Mouse (Mus musculus): Measurements from ENCODE around the gene Nrros. TPM values are rescaled to one million over a fixed set of nuclear protein-coding genes. Genes with fewer than 3 reads are reported as not detected.

Nrros gene
- polyA plus RNA-seq, 1 experiment from 2014 or later, result 11.1 TPM

GRCm38 (mm10) chr16:32129449-32130189 is 35.8 kb downstream of the Nrros start:
- 79% methylated on average over 20 of the region's 20 CpGs for WGBS
- Histone ChIP-seq H3K4me1 (no peaks in the 10 kb centered on the region), H3K36me3 (no peaks in the 10 kb centered on the region), H3K27ac (no peak overlapping the region), H3K9ac (no peak overlapping the region), H3K27me3 (no peaks in the 10 kb centered on the region), H3K4me2 (replicated peaks) (no peak overlapping the region), H3K4me3 (no peak overlapping the region), H3K9me3 (no peaks in the 10 kb centered on the region)
- ATAC-seq (ENCODE audit: insufficient number of reproducible peaks, insufficient read depth, low FRiP score, low TSS enrichment), result no peak

DNA sequence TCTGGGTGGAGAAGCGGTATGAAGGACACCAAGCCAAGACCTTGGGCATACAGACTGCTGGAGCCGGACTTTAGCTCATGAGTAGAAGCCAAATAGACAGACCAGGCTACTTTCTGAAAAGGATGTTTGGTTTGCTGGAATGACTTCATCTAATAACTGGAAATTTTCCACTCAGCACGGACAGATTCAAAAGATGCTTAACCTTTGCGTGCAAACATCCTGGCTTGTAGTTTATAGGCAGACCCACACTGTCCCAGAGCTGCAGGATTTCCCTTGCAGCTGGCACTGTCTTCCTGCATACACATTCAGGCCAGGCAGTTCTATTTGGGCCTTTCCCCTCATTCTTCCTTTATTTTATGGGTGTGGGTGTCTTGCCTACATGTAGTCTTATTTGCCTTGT is 38.3 kb downstream of the Nrros start:
- Histone ChIP-seq H3K4me1 (no peaks in the 10 kb centered on the region), H3K4me3 (no peak overlapping the region), H3K9me3 (no peaks in the 10 kb centered on the region), H3K36me3 (no peaks in the 10 kb centered on the region), H3K27ac (0 out of 2 replicates have a peak overlapping the region, but pooled peaks have one; percentile 17), H3K4me2 (replicated peaks) (no peak overlapping the region), H3K9ac (no peak overlapping the region), H3K27me3 (no peaks in the 10 kb centered on the region)
- WGBS, result 87% methylated on average over 4 of the region's 4 CpGs
- ATAC-seq (ENCODE audit: insufficient number of reproducible peaks, insufficient read depth, low FRiP score, low TSS enrichment), result no peak

DNA sequence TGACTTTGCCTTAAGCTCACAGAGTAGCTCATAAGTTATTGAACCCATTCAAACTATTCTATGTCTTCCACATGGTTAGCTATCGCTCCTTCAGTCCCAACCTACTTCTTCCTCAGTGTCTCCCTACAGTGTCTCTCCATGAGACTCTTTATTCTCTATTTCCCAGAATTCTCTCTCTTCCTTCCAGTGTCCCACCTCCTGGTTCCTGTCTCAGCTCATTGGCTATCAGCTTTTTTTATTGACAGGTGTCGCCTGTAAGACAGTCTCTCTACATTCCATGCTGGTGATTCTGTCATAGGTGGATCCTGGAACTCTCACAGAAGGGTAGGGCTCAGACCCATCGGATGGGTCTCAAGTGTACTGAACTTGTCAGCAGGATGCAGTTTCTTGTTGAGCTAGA is 40.0 kb downstream of the Nrros start:
- Histone ChIP-seq H3K27ac (no peak overlapping the region), H3K27me3 (no peaks in the 10 kb centered on the region), H3K4me3 (no peak overlapping the region), H3K9me3 (no peaks in the 10 kb centered on the region), H3K4me2 (replicated peaks) (no peak overlapping the region), H3K4me1 (no peaks in the 10 kb centered on the region), H3K36me3 (no peaks in the 10 kb centered on the region), H3K9ac (no peak overlapping the region)
- WGBS, result 93% methylated on average over 3 of the region's 3 CpGs
- no peak for ATAC-seq (ENCODE audit: insufficient number of reproducible peaks, insufficient read depth, low FRiP score, low TSS enrichment)

DNA sequence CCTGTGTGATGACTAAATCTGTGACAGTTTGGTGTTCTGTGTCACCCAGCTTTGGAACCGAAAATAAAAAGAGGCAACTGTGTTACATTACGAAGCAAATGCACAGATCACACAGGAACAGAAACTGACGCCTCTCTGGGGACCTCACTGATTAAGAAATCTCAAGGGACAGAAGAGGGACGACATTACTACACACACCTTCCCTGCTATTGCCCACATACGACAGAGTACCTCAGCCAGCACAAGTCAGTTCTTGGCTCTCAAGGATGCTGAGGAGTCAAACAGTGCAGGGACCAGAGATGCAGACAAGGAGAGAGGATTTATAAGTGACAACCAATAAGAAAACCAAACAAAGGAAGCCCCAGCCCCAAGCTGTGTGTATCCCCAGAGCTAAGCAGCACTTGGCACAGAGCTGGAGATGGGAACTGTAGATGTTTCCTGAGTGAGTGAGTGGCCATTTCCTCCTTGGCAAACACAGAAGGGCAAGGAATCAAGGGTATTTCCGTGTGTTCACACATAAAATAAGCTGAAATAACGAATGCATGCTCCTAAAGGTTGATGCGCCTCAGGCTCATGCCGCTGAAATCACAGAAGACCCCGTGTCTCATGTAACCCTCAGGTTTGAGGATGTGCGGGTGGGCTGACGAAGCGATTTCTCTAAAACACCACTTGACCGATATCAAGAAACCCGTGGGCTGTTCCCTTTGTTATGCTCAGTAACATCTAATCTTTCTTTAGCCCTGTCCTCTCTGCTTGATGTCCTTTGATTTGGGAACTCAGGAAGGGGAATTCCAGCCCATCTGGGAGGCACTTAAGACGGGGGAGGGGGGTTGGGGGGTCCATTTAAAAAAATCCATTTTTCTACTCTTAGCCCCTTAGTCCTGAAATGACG is 40.7 kb downstream of the Nrros start:
- Histone ChIP-seq H3K9me3 (no peaks in the 10 kb centered on the region), H3K27me3 (no peaks in the 10 kb centered on the region), H3K36me3 (no peaks in the 10 kb centered on the region), H3K9ac (no peak overlapping the region), H3K27ac (no peak overlapping the region), H3K4me2 (replicated peaks) (no peak overlapping the region), H3K4me3 (no peak overlapping the region), H3K4me1 (no peaks in the 10 kb centered on the region)
- ATAC-seq (ENCODE audit: insufficient number of reproducible peaks, insufficient read depth, low FRiP score, low TSS enrichment), result no peak
- 65% methylated on average over 17 of the region's 17 CpGs for WGBS

- no peak for ATAC-seq (ENCODE audit: insufficient number of reproducible peaks, insufficient read depth, low FRiP score, low TSS enrichment)
- Histone ChIP-seq H3K9me3 (no peaks in the 10 kb centered on the region), H3K9ac (no peak overlapping the region), H3K36me3 (no peaks in the 10 kb centered on the region), H3K27me3 (no peaks in the 10 kb centered on the region), H3K27ac (no peak overlapping the region), H3K4me3 (no peak overlapping the region), H3K4me2 (replicated peaks) (no peak overlapping the region), H3K4me1 (no peaks in the 10 kb centered on the region)
- 90% methylated on average over 7 of the region's 7 CpGs for WGBS
Observed at GRCm38 (mm10) chr16:32124020-32124419, 41.4 kb downstream of the Nrros start.

DNA sequence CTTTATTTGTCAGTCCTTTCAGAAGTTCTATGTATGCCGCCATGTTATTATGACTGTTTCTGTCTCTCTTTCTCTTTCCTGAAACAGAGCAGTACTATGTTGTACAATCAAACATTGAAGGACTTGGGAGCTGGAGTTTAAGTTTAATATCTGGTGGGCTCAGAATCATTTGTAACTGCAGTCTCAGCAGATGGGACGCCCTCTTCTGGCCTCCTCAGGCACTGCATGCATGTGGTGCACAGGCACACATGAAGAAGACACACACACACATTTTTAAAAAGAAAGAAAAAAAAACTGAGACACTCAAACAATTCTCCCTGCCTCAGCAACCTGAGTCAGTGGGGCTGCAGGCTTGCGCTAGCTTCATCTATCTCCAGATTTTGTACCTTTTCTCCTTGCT is 44.9 kb downstream of the Nrros start:
- Histone ChIP-seq H3K27ac (no peak overlapping the region), H3K9me3 (no peaks in the 10 kb centered on the region), H3K4me3 (no peak overlapping the region), H3K27me3 (no peaks in the 10 kb centered on the region), H3K9ac (no peak overlapping the region), H3K4me2 (replicated peaks) (no peak overlapping the region), H3K36me3 (no peaks in the 10 kb centered on the region), H3K4me1 (no peaks in the 10 kb centered on the region)
- 78% methylated on average over 3 of the region's 3 CpGs for WGBS
- ATAC-seq (ENCODE audit: insufficient number of reproducible peaks, insufficient read depth, low FRiP score, low TSS enrichment), result no peak

DNA sequence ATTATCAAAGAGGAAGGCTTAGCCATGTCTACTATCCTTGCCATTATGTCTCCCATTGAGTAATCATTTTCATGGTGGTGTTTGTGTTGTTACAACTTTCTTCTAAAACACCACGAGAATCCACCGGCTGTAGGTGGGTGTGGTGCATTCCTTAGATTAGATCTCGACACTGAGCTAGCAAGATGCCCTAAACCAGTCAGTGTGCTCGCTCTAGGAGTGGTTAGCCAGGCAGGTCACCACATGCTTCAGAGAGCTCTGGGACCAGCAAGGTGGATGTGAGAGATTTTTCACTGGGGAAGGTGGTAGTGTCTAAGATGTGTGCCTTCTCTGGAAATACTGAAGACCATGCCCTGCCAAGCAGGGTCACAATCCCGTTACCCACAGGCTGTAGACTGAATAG is 49.2 kb downstream of the Nrros start:
- Histone ChIP-seq H3K9ac (no peak overlapping the region), H3K27ac (no peak overlapping the region), H3K4me3 (no peak overlapping the region), H3K4me2 (replicated peaks) (no peak overlapping the region), H3K27me3 (no peaks in the 10 kb centered on the region), H3K36me3 (no peaks in the 10 kb centered on the region), H3K9me3 (no peaks in the 10 kb centered on the region), H3K4me1 (no peaks in the 10 kb centered on the region)
- no peak for ATAC-seq (ENCODE audit: insufficient number of reproducible peaks, insufficient read depth, low FRiP score, low TSS enrichment)
- WGBS, result 62% methylated on average over 5 of the region's 5 CpGs

DNA sequence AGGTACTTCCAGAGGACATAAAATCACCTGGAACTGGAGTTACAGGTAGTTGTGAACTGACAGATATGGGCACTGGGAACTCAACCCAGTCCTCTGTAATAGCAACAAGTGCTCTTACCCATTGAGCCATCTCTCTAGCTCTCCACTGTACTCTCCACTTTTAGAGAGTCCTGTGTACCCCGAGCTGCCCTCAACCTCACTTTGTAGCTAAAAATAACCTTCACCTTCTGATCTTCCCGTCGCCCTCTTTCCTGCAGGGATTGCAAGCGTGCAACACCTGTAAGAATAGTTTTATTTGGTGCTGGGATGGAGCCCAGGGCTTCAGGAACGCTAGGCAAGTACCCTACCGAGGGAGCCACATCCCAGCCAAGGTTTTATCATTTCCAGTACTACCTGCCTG is 49.6 kb downstream of the Nrros start:
- Histone ChIP-seq H3K4me3 (no peak overlapping the region), H3K9ac (no peak overlapping the region), H3K9me3 (no peaks in the 10 kb centered on the region), H3K4me2 (replicated peaks) (no peak overlapping the region), H3K36me3 (no peaks in the 10 kb centered on the region), H3K27me3 (no peaks in the 10 kb centered on the region), H3K27ac (no peak overlapping the region), H3K4me1 (no peaks in the 10 kb centered on the region)
- 62% methylated on average over 6 of the region's 6 CpGs for WGBS
- no peak for ATAC-seq (ENCODE audit: insufficient number of reproducible peaks, insufficient read depth, low FRiP score, low TSS enrichment)

DNA sequence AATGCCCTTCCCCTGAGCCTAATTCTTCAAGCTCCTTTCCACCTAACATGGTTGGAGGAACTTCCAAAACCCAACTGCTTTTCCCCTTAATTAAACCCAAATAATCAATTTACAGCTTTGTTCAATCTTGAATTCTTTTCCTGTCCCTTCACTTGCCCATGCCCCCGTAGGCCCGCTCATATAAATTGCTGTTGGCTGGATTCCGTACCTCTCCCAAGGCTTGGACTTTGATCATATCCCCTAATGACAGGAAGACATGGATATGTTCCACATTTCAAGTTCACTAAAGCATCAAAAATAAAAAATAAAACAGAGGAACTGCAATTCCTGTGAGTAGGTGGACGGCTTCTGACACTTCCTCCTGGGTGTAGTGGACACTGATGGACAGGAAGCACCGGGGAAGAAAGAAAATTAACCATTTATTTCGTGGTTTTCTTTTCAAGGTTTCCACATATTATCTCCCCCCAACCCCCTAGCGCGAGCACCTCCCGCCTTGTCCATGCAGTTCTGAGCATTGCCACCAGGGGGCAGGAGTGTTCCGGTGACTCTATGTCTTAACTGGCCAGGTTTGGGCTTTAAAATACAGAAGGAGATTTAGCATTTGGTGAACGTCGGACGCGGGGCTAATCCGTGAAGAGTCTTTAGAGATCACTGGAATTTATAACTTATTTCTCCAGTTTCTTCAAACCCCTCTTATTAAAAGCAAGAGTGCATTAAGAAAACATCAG is 50.3 kb downstream of the Nrros start:
- Histone ChIP-seq H3K36me3 (peaks cover 5% of the 10 kb centered on the region; the same call in 1 of the 2 replicates), H3K27ac (no peak overlapping the region), H3K4me1 (no peaks in the 10 kb centered on the region), H3K4me2 (replicated peaks) (no peak overlapping the region), H3K9ac (no peak overlapping the region), H3K4me3 (no peak overlapping the region), H3K9me3 (no peaks in the 10 kb centered on the region), H3K27me3 (no peaks in the 10 kb centered on the region)
- ATAC-seq (ENCODE audit: insufficient number of reproducible peaks, insufficient read depth, low FRiP score, low TSS enrichment), result no peak
- 12% methylated on average over 15 of the region's 15 CpGs for WGBS

DNA sequence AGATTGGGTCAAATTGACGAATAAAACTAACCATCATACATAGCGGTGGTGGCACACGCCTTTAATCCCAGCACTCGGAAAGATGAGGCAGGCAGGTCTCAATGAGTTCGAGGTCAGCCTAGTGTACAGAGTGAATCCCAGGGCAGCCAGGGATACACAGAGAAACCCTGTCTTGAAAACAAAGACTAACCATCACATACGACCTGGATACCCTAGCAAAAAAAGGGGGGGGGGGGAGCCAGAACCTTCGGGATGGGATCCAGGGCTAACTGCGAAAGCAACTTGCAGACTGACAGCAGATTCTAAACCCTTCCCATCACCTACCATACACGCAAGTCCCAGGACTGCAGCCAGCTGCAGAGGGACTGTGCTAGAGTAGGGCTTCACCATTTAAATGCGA is 51.0 kb downstream of the Nrros start:
- H3K4me2 ChIP-seq (replicated peaks), result no peak overlapping the region
- ATAC-seq (ENCODE audit: insufficient number of reproducible peaks, insufficient read depth, low FRiP score, low TSS enrichment), result no peak
- WGBS, result 85% methylated on average over 10 of the region's 10 CpGs

GRCm38 (mm10) chr16:32113541-32114218 is 51.7 kb downstream of the Nrros start:
- no peak overlapping the region for H3K9ac ChIP-seq
- WGBS, result 71% methylated on average over 23 of the region's 23 CpGs
- no peaks in the 10 kb centered on the region for H3K9me3 ChIP-seq
- no peak overlapping the region for H3K4me2 ChIP-seq (replicated peaks)
- peaks cover 10% of the 10 kb centered on the region; the same call in 1 of the 2 replicates for H3K36me3 ChIP-seq
- no peaks in the 10 kb centered on the region for H3K4me1 ChIP-seq
- no peak overlapping the region for H3K27ac ChIP-seq
- H3K27me3 ChIP-seq, result no peaks in the 10 kb centered on the region
- no peak for ATAC-seq (ENCODE audit: insufficient number of reproducible peaks, insufficient read depth, low FRiP score, low TSS enrichment)
- no peak overlapping the region for H3K4me3 ChIP-seq

More for the DNA sequence above, 51.0 kb downstream of the Nrros start:
- no peaks in the 10 kb centered on the region for H3K4me1 ChIP-seq
- no peak overlapping the region for H3K27ac ChIP-seq
- peaks cover 6% of the 10 kb centered on the region; the same call in 1 of the 2 replicates for H3K36me3 ChIP-seq
- no peak overlapping the region for H3K4me3 ChIP-seq
- no peak overlapping the region for H3K9ac ChIP-seq
- H3K27me3 ChIP-seq, result no peaks in the 10 kb centered on the region
- H3K9me3 ChIP-seq, result no peaks in the 10 kb centered on the region

Measured in embryonic facial prominence, embryonic 12.5 days (tissue).